Mouse (Mus musculus): Measurements from ENCODE around the gene Kdm2a.
A peak's percentile ranks its signal among the peaks of the same experiment; 100 is the strongest.
"Not testable (repeated sequence)": the region's sequence is repeated elsewhere in the genome, so short reads cannot be mapped to it uniquely, and the experiment has no call there.

The Kdm2a gene

GRCm38 (mm10) chr19:4414631-4415030 is 16.5 kb upstream of the Kdm2a start:
- DNase-seq (ENCODE audit: low spot score): no peak

GRCm38 (mm10) chr19:4409062-4409461 is 11.0 kb upstream of the Kdm2a start:
- DNase-seq (ENCODE audit: low spot score): no peak

- DNase-seq (ENCODE audit: low spot score): no peak
Measured at GRCm38 (mm10) chr19:4404840-4405239, 6.8 kb upstream of the Kdm2a start.

DNA sequence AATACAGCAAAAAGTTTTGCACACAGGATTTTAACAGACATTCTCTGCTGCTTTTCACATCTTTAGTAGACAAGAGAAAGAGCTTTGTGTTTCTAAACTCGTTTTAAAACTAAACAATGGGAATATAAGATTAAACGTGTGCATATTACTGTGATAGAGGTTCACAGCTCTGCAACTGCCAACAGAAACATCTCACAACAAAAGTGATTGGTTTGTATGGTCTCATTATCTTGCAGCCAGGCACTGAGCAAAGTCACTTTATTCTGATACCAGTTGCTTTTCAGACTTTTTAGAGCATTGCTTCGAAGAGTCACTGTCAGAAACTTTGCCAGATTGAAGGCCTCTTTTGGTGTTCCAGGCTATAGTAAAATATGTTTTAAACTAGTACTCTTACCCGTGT is 874 bp upstream of the Kdm2a start:
- DNase-seq (ENCODE audit: low spot score): no peak

DNA sequence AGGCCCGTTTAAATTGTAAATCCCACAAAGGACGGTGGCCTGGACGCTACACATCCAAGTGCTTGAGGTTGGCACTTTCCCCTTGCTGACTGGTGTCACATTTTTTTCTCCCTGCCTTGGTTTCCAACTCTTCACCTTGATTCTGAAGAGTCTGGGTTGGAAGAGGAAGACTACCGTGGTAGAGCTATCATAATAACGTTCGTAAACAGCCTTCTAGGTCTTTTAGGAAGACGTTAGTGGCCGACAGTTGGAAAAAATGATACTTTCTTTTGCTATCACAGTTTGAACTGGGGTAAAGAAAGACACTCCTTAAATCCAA is 504 bp upstream of the Kdm2a start:
- no peak for DNase-seq (ENCODE audit: low spot score)

DNA sequence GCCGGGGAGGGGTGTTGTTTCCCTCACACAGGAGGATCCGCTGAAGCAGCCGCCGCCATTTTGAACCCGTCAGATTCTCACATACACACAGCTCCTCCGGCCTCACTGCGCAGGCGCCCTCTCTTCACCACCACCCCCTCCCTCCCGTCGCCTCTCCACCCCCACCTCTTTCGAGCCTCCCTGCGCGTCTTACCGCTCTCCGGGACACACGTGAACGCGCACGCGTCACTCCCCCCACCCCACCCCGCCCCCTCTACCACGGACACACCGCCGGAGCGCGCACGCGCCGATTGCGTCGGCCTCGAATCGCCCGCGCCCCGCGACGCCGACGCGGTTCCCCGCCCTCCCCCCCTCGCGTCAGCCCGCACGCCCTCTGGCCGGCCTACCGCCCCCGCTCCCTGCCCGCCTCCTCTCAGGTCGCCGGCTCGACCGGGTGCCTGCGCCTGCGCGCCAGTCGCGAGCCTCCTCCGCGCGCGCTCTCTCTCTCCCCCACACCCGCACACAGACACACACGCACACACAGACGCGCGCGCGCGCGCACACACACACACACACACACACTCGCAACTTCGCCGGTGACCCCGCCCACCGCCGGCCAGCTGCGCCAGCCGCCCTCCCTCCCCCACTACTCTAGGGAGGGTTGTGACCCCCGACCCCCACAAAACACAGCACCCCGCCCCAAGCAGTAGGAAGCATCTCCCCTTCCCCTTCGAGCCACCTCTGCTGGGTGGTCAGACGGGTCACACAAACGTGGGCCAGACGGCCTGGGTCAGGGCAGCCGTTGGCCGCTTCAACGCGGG is 887 bp downstream of the Kdm2a start:
- peak; percentile 86 for DNase-seq (ENCODE audit: low spot score)

DNA sequence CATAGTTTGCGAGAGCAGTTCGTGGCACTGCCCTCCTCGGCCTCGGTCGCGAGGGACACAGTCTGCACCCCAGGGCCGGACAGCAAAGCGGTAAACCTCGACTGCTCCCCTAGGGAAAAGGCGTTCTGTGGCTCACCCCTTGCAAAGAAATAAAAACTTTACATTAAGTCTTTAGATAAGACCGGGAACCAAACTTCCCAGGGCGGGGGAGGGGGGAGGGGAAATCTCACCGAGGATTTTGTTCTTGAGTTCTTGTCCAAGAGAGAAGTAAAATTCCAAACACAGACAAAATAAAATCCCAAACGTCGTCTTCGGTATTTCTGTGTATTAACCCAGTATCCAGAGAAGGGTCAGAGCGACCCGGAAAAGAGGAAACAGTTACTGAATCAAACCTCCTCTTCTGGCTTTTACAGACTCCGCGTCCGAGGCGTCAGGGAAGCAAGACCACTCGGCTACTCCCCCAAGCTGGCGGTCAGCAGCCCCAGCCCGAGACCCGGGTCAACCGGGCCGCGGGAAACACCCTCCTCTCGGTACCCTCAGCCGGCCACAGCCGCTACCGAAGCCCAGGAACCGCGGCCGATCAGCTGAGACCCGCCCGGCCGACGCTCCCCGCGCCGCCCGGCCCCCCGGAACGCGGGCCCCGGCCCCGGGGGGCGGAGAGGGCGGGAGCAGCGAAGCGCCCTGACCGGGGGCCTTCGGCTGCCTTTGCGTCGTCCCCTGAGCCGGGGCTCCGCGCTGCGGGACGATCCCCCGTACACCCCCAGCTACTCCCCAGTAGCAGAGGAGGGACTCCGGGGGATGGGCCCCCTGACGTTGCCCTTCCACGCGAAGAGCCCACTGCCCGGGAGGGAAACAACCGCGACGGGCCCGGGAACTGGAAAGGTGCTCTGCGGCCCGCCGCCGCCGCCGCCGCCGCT is 1.7 kb downstream of the Kdm2a start:
- DNase-seq (ENCODE audit: low spot score): peak; percentile 31

DNA sequence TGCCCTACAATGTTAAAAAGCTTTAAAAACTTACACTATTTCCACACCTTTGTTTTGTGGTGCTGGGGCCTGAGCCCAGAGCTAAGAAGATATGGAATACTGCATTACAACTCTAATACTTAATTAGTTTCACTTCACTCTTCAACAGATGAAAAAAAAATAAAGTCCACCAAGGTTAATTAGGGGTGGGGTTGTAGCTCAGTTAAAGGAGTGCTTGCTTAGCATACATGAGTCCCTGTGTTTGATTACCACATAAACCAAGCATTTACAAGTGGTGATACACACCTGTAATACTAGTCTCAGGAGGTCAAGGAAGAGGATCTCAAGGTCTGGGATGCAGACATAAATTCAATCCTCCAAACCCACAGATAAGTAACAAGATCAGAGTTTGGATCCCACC is 10.8 kb downstream of the Kdm2a start:
- no peak for DNase-seq (ENCODE audit: low spot score)

GRCm38 (mm10) chr19:4385026-4385425 is 13.1 kb downstream of the Kdm2a start:
- no peak for DNase-seq (ENCODE audit: low spot score)

DNA sequence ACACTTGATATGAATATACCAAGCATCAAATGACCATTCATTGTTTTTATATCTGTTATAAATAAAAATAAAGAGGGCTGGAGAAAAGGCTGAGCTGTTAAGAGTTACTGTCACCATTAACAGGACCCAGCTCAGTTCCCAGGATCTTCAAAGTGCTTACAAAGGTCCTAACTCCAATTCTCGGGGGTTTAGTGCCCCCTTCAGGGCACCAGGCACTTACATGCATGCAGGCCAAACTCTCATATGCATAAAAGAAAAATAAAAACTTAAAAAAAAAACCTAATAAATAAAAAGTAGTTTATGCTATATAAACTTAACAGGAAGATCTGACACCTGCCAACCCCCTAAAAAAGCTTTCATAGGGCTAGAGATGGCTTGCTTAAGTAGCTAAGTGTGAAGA is 13.8 kb downstream of the Kdm2a start:
- no peak for DNase-seq (ENCODE audit: low spot score)

DNA sequence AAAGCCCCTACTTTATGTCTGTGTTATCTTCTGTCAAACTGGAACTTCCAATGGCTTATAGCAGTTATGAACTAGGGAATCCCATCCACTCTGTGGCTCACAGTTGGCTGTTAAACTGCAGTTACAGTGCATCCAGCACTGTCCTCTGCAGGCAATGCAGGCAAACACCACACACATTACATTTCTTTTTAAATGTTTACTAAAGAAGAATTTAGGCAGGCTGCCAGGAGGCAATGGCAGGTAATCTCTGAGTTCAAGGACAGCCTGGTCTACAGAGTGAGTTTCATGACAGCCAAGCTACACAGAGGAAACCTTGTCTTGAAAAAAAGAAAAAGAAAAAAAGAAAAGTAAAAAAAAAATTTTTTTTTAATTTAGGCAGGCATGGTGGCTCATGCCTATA is 14.8 kb downstream of the Kdm2a start:
- DNase-seq (ENCODE audit: low spot score): no peak

- DNase-seq (ENCODE audit: low spot score): not testable (repeated sequence)
Measured at GRCm38 (mm10) chr19:4382303-4382702, 15.8 kb downstream of the Kdm2a start.

DNA sequence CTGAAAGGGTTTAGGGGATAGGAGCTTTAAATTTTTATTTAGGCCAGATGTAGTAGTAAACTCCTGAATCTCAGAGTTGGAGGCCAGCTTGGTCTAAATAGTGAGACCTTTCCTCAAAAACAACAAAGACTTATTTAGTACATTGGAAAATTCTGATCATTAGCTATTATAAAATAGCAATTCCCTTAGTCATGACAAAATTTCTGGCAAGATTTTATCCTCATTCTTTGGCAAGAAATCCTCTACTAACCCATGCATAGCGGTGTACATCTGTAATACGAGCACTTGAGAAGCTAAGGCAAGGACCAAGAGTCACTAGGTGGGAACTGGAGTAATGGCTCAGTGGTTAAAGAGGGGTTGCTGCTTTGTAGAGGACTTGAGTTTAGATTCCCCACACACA is 27.4 kb downstream of the Kdm2a start:
- DNase-seq (ENCODE audit: low spot score): no peak

DNA sequence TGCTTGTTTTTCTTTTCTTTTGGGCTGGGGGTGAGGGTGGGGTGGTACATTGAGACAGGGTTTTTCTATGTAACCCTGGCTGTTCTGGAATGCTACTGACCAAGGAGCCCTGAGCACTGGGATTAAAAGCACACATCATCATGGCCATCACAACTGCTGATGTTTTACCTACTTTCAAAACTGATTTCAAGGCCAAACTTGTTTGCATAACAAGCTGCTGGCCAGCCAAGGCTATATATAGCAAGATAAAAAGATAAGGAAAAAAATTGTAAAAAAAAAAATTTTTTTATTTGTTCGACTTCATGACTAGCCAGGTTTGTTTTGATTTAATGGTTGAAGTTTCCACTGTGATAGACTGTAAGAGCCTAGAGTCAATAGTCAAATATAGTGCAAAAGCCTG is 27.8 kb downstream of the Kdm2a start:
- no peak for DNase-seq (ENCODE audit: low spot score)

DNA sequence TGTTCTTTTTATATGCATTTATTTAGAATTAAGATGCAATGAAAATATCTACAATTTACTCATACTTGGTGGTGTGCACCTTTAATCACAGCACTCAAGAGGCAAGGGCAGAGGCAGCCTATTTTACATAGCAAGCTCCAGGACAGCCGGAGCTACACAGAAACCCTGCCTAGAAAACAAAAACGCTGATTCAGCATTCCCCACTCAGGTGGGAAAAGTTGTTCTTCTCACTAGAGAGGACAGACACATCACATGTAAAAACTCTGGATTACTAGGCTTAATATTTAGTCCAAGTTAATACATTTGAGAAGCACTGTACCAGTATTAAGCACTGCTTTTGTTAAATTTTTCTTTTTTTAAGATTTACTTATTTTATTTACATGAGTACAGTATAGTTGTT is 48.6 kb downstream of the Kdm2a start:
- DNase-seq (ENCODE audit: low spot score): no peak

DNA sequence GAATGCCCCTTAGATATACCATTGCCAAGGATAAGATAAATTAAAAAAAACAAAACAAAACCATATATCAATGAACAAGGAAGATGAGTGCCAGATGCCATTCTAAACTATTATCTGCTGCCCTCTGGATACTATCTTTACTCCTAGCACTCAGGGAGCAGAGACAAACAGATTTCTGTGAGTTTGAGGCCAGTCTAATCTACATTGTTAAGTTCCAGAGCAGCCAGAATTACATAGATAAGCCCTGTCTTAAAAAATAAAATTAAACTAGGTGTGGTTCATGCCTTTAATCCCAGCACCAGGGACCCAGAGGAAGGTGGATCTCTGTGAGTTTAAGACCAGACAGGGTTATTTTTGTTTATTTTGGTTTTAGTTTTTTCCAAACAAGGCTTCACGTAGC is 51.6 kb downstream of the Kdm2a start:
- no peak for DNase-seq (ENCODE audit: low spot score)

DNA sequence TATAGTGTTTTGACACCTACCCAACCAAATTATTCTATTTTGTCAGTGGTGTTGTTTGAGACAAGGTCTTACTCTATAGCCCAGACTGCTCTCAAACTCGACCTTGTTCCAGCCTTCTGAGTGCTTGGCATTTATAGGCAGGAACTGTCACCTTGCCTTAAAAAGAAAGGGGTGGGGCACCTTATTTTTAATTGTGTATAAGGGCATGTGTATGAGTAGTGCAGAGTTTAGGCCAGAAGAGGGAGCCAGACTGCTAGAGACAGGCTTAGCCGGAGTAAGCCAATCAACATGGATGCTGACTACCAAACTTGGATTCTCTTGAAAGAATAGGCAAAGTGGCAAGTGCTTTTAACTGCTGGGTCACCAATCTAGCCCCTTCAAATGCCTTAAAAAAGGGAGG is 59.9 kb downstream of the Kdm2a start:
- peak; percentile 52 for DNase-seq (ENCODE audit: low spot score)

DNA sequence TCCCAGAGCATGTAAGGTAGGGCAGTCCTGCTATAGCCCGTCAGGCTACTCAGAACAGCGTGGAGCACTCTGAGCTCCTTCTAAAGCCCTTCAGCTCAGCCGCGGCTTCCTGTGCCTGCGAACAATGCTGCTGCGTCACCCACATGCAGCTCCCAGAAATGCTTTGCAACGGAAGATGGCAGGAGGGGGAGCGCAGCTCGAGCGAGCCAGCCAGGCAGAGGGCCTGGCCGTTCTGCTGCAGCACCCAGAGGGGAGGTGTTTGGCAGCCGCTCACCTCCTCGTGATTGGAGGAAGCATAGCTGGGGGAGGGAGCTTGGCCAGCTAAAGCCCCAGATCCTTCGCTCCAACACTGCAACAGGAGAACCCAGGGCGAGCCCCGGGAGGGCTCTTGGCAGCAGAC is 64.3 kb downstream of the Kdm2a start:
- peak; percentile 84 for DNase-seq (ENCODE audit: low spot score)

DNA sequence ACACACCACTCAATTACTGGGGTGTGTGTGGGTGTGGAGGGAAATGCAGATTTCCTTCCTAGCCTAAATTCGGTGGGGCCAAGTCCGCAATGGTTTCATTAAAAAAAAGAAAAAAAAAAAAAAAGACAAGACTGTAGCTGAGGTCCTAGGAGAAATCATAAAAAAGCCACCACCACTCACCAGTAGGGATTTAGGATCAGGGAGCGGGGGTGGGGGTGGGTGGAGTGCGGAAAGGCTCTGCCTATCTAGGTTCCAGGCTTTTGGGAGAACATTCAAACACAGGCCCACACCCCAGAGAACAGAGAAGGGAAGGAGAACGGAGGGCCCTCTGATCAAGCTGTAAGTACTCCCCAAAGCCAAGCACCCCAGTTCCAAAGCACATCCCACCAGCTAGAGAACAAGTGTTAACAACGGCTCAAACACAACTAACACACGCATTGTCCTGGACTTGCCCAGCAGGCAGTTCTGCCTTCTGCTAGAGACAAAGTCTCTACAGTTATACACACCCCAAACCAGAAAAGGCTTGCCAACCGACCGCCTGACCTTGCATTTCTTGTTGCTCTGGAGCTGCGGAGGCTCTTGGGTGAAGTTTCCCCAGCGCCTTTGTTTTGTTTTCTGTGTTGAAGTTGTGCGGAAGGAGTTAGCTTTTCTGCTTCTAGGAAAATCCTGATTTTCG is 64.8 kb downstream of the Kdm2a start:
- DNase-seq (ENCODE audit: low spot score): peak; percentile 29

- DNase-seq (ENCODE audit: low spot score): no peak
Measured at GRCm38 (mm10) chr19:4332653-4333052, 65.4 kb downstream of the Kdm2a start.

- DNase-seq (ENCODE audit: low spot score): no peak
Measured at GRCm38 (mm10) chr19:4331273-4331672, 66.8 kb downstream of the Kdm2a start.

DNA sequence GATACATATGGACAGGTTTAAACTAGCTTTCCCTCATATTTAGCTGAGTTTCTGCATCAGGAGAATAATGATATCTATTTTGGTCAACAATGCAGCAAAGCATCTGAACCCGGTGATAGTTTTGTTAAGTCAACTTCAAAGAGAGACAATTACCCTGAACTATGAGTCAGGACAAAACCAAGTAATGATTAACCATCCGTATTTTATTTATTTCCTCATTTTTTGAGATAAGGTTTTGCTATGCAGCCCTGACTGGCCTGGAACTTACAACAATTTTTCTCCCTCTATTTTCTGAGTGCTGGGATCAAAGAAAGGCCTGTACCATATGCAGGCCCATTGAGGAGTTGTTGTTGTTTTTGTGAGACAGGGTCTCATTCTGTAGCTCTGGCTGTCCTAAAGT is 67.5 kb downstream of the Kdm2a start:
- DNase-seq (ENCODE audit: low spot score): no peak

GRCm38 (mm10) chr19:4328737-4329304 is 69.3 kb downstream of the Kdm2a start:
- no peak for DNase-seq (ENCODE audit: low spot score)
